Mouse (Mus musculus) cerebellum, postnatal 14 days (tissue): ENCODE results near the gene Epm2a.
A peak's percentile ranks its signal among the peaks of the same experiment; 100 is the strongest.

Source experiments
- DNase-seq, 2 experiments: peaks; one replicate each; pipeline ENCODE4 v3.0.0; 2021; ENCODE audit warnings: mixed read lengths in 2 of 2

Gene Epm2a

GRCm38 (mm10) chr10:11429059-11429812, 86.0 kb downstream of the Epm2a start:
- no peak for DNase-seq

GRCm38 (mm10) chr10:11436961-11437360, 93.8 kb downstream of the Epm2a start:
- DNase-seq, result peak; percentile 74 to 78

DNA sequence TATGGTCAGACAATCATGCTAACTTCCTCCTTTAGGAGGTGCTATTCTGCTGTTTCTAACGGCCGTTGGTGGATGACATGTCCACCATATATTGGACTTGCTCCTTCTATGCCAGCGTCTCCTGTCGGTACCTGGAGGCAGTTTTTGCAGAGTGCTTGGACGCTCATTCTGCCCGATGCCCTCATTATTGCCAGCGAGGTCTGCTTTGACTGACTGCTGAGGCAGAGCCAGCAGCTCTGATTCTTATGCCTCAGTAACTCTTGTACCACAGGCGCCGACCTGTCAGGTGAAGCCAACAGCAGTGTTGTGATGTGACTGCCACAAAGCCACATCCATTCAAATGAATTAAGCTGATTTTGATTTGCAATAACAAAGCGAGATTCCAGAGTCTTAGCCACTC, 95.3 kb downstream of the Epm2a start:
- peak; percentile 62 to 69 for DNase-seq

DNA sequence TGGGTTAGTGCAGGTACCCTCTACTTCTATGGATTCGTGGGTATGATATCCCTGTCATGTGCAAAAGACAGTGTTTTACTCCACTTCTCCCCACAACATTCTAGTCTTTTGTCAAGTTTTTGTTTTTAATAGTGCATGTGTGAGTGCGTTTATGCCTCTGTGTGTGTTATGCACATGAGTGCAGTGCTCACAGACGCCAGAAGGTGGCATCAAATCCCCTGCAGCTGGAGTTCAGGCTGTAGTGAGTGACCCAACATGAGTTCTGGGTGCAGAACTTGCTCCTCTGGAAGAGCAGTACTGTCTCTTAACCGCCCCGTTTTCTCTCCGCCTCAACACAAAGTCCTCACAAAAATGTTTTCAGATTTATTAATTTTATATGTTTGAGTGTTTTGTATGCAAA, 96.1 kb downstream of the Epm2a start:
- peak in 1 of 2 experiments; percentile 12 for DNase-seq

DNA sequence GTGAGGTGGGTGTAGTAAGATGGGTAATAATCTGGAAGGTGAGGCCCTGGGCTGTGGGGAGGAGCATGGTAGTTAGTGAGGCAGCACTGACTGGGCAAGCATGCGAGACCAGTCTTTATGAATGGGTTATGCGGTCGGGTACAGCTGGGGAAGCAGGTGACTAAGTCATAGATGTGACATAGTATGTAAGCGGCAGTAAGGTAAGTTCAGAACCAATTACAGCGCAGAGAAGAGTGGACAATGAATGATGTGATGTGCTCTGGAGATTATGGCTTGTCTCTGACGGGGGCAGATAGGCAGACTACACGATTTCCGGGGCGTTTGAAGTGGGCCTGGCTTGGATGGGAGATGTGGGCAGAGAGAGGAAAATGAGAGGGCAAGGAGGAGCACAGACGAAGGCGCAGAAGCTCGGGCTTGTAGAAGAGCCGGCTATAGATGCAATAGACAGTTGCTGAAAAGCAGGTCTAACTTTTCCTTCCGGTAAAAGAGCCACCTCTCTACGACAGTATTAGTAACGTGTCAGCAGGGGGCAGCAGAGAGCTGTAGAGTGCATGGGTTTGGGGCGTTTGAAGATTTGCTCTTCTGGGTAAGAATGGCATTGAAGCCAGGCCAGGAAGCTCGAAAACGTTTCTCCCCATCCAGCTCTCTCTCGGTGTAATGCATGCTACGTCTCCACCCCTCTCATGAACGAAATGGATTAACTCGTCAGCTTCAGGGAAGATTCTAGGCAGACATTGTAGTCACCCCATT, 106.5 kb downstream of the Epm2a start:
- peak; percentile 92 to 96 for DNase-seq

DNA sequence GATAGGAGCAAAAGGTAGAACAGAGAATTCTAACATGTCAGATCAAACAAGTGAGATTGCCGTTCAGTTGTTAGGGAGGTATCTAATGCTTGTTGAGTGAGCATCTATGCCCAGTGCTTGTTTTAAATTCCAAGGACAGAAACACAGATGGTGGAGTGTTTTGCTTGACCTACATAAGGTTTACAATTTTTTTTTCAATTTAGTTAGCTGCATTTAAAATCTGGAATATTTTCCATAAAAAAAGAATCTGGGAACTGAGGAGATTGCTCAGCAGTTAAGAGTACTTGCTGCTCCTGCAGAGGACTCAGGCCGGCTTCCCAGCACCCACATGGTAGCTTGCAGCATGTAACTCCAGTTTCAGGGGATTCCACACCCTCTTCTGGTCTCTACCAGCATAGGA, 109.3 kb downstream of the Epm2a start:
- DNase-seq, result no peak

- DNase-seq, result peak in 1 of 2 experiments; percentile 34
Measured at GRCm38 (mm10) chr10:11457445-11457844, 114.2 kb downstream of the Epm2a start.

DNA sequence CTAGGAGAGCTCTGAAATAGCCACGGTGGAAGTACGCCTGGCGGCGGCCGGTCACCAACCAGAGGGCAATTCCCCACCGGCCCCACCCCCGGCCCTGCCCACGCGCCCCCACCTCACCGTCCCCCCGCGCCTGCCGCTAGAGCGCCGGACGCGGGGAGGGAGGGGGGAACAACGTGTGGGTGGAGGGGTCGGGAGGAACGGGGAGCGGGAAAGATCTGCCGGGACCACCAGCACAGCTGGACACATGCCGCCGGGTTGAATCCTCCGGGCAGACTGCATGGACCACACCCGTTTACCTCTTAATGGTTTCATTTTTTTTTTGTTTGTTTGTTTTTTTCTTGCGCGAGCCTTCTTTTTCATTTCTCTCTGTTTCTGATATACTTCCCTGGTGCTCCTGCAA, 148.8 kb downstream of the Epm2a start:
- peak; percentile 68 to 83 for DNase-seq
